Mouse (Mus musculus) adrenal gland, postnatal 36 days (tissue): Measurements from ENCODE around the gene Nln. TPM values are rescaled to one million over a fixed set of nuclear protein-coding genes. Genes with fewer than 3 reads are reported as not detected.

ENCODE experiments used
- DNase-seq, 2 experiments: peaks; one replicate each; pipeline ENCODE4 v3.0.0; 2021; ENCODE audit warnings: mixed read lengths in 1 of 2
- long read RNA-seq, 2 experiments: library from polyadenylated mRNA; stranded (forward); transcript quantifications; one replicate each; pipeline ENCODE4 v2.0.0; 2021; ENCODE audit warnings: borderline sequencing depth in 2 of 2
- total RNA-seq, 2 experiments: library from RNA; stranded (reverse); gene quantifications; 2 replicates each; pipeline ENCODE4 v1.2.3; 2021

Nln gene
- 10 to 100 TPM; 20.0 to 21.0 TPM for total RNA-seq
- long read RNA-seq, experiment 1, full-length matches to known transcripts: 10 of 16 reads
- long read RNA-seq, experiment 1, partial matches to known transcripts: 3 of 16 reads
- long read RNA-seq, experiment 1, other reads (novel, unspliced or antisense): 3 of 16 reads
- long read RNA-seq, experiment 2, full-length matches to known transcripts: 2 of 6 reads
- long read RNA-seq, experiment 2, partial matches to known transcripts: 2 of 6 reads
- long read RNA-seq, experiment 2, other reads (novel, unspliced or antisense): 2 of 6 reads

GRCm38 (mm10) chr13:104109288-104109815, at the start of gene Nln, which contains the start of gene Sgtb:
TSS of gene Nln (minus strand) at chr13:104109614.
TSS of gene Sgtb (plus strand) at chr13:104109741.
- peak; percentile 86 to 91 for DNase-seq

GRCm38 (mm10) chr13:104155686-104156085, 46.3 kb upstream of the Nln start:
- DNase-seq: no peak

- DNase-seq: no peak
Measured at GRCm38 (mm10) chr13:104155106-104155505, 45.7 kb upstream of the Nln start.

- no peak for DNase-seq
Measured at GRCm38 (mm10) chr13:104154180-104154579, 44.8 kb upstream of the Nln start.

- DNase-seq: no peak
Measured at GRCm38 (mm10) chr13:104145646-104146045, 36.2 kb upstream of the Nln start.

GRCm38 (mm10) chr13:104144871-104145270, 35.5 kb upstream of the Nln start:
- no peak for DNase-seq

GRCm38 (mm10) chr13:104139369-104140209, 30.2 kb upstream of the Nln start:
- peak; percentile 78 to 84 for DNase-seq

- no peak for DNase-seq
Measured at GRCm38 (mm10) chr13:104134510-104135085, 25.2 kb upstream of the Nln start.

- no peak for DNase-seq
Measured at GRCm38 (mm10) chr13:104132561-104132960, 23.1 kb upstream of the Nln start.

- no peak for DNase-seq
Measured at GRCm38 (mm10) chr13:104123662-104124381, 14.4 kb upstream of the Nln start.

- DNase-seq: no peak
Measured at GRCm38 (mm10) chr13:104122078-104122840, 12.8 kb upstream of the Nln start.

GRCm38 (mm10) chr13:104114827-104115226, 5.4 kb upstream of the Nln start:
- DNase-seq: no peak

GRCm38 (mm10) chr13:104113782-104114181, 4.4 kb upstream of the Nln start:
- no peak for DNase-seq

- no peak for DNase-seq
Measured at GRCm38 (mm10) chr13:104112266-104112900, 3.0 kb upstream of the Nln start.

- DNase-seq: no peak
Measured at GRCm38 (mm10) chr13:104110526-104110925, 1.1 kb upstream of the Nln start.

GRCm38 (mm10) chr13:104109816-104110521, 555 bp upstream of the Nln start:
- peak; percentile 51 to 65 for DNase-seq

GRCm38 (mm10) chr13:104108651-104109287, 645 bp downstream of the Nln start:
- peak in 1 of 2 experiments; percentile 17 for DNase-seq

- DNase-seq: peak; percentile 23 to 38
Measured at GRCm38 (mm10) chr13:104101606-104102235, 7.7 kb downstream of the Nln start.

- no peak for DNase-seq
Measured at GRCm38 (mm10) chr13:104100416-104100815, 9.0 kb downstream of the Nln start.
